Mouse (Mus musculus) lung, postnatal 10 days (tissue): Measurements from ENCODE around the gene Ptpn22.
"Not testable (repeated sequence)": the region's sequence is repeated elsewhere in the genome, so short reads cannot be mapped to it uniquely, and the experiment has no call there.

Source experiments
- DNase-seq: peaks from one replicate; pipeline ENCODE4 v3.0.0; 2021

Ptpn22 gene

GRCm38 (mm10) chr3:103858881-103859801 lies at the start of gene Ptpn22:
Ptpn22 (plus strand) TSS chr3:103859795.
- peak; percentile 15 for DNase-seq

DNA sequence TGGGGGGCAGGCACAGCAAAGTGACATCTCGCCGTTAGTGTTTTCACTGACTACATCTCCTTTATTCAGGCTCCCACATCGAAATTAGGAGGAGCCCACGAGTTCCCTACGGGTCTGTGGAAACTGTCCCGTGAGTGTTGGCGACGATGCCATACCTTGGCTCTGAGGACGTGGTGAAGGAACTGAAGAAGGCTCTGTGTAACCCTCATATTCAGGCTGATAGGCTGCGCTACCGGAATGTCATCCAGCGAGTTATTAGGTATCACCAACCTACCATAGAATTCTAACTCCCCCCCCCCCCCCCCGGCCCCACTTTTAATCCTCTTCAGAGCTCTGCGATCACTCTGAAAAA lies 49.8 kb upstream of the Ptpn22 start:
- DNase-seq = no peak

- no peak for DNase-seq
These were observed 48.6 kb upstream of the Ptpn22 start for GRCm38 (mm10) chr3:103810967-103811366.

DNA sequence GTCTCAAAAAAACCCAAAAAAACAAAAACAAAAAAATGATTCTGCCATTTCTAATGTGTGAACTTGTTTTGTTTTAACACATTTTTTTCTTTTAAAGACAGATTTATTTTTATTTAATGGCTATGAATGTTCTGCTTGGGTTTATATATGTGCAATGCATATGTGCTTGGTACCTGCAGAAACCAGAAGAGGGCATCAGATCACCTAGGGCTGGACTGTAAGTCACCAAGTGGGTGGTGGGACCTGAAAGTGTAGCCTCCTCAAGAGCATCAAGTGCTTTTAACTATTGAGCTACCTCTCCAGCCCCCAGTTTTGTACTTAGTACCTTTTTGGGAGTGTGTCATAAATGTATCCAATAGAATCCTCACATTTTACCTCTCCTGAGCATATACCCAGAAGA lies 32.0 kb upstream of the Ptpn22 start:
- no peak for DNase-seq

- no peak for DNase-seq
These were observed 30.6 kb upstream of the Ptpn22 start for GRCm38 (mm10) chr3:103829036-103829435.

DNA sequence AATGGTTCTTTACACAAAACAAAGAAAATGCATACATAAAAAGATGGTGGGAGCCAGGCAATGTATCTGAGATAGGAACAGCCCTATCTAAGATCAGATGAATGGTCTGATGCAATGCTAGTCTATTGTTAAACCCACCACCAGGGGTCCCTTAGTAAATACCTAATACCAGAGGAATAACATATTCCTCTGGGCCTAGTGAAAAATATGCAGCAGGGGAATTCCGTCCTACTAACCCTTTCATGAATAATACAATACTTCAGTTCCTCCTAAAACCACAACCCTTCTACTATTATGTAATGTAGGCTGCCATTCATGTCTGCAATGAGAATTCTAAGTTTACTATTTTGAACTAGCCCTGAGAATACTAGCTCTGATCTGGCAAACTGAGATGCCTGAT lies 28.9 kb upstream of the Ptpn22 start:
- DNase-seq = not testable (repeated sequence)

- DNase-seq = no peak
These were observed 28.4 kb upstream of the Ptpn22 start for GRCm38 (mm10) chr3:103831146-103831545.

GRCm38 (mm10) chr3:103832426-103832825 lies 27.2 kb upstream of the Ptpn22 start, which contains the start of gene Bcl2l15:
Bcl2l15 (plus strand) TSS chr3:103832601.
- no peak for DNase-seq

GRCm38 (mm10) chr3:103834001-103834400 lies 25.6 kb upstream of the Ptpn22 start:
- DNase-seq = no peak

DNA sequence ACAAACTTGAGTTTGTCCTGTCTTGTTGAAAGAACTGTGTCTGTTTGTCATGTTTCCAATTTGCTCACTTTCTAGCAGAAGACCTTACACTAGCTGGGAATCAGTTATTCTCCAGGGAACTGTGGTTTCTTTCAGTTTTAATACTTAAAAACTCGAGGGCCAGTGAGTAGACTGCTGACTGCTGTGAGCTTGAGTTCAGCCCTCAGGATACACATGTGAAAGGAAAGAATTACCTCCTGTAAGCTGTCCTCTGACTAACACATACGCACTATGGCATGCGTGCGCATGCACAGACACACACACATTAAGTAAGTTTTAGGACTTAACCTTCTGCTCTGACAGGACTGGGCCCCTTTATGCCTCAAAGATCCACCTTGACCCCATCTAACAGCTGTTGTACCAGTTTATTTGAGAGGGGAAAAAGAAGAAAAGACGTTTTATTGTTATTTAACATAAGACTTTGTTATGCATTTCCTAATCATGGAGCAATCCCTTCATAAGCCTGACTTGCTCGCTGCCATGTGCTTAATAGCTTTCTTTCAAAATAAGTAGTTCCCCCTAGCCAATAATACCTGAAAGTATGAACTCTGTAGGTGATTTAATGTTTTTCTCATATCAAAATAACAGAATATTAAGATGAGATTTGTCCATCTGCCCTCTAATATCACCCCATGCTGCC lies 24.2 kb upstream of the Ptpn22 start:
- no peak for DNase-seq

DNA sequence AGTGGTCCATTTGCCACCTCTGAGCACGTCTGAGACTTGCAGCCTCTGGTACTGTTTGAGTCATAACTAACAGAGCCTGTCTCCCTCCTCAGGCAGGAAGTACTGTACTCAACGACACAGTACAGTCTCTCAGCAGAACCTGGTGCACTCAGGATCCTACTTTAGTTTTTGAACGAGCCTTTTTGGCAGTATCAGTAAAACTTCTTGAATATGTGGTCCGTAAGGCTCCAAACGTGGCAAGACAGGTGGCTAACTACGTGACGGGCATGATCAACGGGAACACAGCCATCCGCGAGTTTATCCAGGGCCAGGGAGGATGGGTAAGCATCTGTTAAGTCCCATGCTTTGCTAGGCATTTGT lies 23.7 kb upstream of the Ptpn22 start:
- no peak for DNase-seq

DNA sequence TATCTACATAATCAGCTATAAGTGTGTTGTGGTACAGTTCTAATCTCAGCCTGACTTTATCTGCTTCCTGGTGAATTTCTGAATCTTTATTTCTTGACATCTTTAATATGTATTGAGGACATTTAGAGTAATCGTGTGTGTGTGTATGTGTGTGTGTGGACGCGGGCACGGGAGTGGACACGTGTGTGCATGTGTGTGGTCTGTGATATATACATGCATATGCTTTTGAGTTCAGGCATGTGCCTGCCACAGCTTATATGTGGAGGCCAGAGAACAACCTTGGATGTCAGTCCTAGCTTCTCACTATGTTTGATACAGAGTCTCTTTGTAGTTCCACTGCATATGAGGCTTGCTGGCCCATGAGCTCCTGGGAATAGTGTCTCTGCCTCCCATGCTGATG lies 23.1 kb upstream of the Ptpn22 start:
- no peak for DNase-seq

DNA sequence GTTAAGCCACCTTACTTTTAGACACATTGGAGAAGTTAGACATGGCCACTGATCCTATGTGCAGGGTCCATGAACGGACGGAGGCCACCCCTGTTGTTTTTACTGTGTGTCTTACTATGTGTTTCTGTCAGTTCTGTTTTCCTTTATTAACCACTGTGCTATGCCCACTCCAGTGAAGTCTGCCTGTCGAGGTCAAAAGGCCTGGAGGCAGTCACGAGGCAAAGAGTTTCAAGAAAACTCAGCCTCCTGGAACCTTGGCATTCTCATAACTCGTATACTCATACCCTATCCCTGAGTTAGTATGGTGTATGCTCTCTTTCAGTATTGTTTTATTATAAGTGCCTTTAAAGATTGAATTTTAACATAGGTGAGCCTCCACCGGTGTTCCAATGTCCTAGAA lies 19.9 kb upstream of the Ptpn22 start:
- DNase-seq = no peak

- not testable (repeated sequence) for DNase-seq
These were observed 19.4 kb upstream of the Ptpn22 start for GRCm38 (mm10) chr3:103840195-103840594.

GRCm38 (mm10) chr3:103840946-103841345 lies 18.6 kb upstream of the Ptpn22 start:
- not testable (repeated sequence) for DNase-seq

DNA sequence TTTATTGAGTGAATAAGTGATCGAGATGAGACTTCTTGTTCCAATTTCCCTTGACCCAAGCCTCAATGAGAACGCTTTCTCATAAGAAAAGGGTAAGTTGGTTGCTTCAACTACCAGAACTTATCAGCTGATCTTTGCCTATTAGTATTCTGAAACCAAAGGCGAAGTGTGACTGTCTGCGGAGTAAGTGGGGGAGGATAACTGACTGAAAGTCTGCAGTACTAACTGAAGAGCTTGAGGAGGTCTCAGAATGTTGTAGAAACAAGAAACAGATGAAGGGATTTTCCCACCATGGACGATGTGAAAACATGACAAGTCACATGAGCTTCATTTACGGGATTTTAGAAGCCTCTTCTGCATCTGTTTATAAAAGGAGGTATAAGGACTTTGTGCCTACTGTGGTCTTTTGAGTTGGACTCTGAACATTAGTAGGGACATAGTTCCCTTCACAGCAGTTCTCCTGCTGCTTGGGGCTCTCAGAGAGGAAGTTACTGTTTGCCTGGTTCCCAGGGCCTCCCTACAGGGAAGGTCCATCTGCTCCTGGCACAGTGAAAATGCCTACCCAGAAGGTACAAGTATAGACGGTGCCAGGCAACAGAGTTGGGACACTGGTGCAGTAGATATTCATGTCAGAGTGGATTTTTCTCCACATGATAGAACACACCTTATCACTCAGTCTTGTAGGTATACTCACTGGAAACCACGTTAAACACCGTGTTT lies 8.8 kb upstream of the Ptpn22 start:
- DNase-seq = no peak

DNA sequence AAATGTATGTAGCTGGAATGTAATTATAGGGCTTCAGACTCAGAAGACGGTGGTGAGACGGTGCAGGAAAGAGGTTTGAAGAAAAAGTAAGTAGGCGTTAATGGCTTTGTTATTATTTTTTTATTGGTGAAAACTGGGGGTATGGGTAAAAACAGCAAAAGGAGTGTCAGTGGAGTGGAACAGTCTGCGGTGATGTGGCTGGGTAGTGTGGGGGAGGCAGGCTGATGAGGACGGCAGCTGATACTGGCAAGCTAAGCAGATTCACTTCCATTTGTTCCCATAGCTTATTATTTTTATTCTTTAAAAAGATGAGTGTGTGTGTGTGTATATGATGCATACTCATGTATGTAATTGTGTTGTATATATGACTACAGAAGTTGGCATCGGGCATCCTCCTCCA lies 8.1 kb upstream of the Ptpn22 start:
- no peak for DNase-seq

DNA sequence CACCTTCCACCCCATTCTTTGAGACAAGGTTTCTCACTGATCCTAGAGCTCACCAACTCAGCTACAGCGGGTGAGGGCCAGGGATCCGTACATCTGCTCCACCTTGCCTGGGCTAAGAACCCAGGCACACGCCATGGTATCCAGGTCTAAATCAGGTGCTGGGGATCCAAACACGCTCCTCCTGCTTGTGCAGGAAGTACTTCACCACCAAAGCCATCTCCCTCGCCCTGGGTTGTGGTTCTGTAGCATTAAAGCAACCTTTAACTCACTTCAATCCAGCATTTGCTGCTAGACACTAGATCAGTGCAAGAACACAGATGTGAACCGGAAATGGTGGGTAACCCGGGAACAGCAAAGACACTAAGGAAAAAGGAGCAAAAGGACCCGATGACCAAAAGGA lies 7.7 kb upstream of the Ptpn22 start:
- DNase-seq = no peak

DNA sequence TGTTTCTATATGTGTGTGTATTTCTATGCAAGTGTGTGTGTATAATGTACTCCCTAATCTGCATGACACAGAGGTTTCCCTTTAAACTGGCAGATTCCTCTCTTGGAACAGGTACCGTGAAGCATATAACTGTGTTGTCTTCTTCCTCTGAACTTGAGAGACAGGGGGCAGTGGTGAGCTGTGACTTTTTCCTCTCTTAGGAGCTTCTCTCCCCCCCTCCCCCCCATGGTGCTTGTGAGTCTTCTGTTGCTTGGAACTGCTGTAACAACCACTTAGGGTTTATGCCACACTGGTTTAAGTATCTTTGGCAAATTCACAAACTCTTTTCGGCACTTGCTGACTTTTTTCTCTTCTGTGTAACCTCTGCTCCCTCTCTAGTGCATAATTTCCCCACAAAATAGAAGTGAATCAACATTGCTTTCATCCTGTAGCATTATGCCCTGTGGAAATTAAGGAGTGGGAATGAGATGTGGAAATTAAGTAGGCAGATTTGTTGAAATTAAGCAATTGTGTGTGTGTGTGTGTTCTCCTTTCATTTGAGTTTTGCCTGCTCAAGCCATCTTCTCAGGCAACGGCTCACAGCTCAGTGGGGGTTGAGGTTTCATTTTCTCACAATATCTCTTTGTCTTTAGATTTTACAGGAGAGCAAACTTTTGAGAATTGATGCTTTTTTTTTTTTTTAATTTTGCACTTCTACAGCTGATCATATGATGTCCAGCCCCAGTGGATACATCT lies 6.9 kb upstream of the Ptpn22 start:
- peak; percentile 84 for DNase-seq

DNA sequence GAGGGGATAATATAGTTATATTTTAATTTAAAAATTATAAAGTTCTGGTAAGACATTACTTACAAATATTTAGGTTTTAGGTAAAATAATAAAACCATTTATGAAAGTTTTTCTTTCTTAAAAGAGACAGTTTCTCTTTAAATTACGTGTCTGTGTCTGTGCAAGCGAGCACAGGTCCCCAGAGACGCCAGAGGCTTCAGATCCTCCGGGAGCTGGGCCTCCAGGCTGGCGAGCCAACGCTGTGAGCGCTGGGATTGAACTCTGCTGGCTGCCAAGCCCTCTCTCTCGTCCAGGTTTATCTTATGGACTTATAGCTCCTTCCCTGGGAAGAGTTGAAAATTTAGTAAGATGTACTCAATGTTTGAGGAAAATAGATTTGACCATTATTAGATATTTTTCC lies 5.8 kb upstream of the Ptpn22 start:
- peak; percentile 7 for DNase-seq

DNA sequence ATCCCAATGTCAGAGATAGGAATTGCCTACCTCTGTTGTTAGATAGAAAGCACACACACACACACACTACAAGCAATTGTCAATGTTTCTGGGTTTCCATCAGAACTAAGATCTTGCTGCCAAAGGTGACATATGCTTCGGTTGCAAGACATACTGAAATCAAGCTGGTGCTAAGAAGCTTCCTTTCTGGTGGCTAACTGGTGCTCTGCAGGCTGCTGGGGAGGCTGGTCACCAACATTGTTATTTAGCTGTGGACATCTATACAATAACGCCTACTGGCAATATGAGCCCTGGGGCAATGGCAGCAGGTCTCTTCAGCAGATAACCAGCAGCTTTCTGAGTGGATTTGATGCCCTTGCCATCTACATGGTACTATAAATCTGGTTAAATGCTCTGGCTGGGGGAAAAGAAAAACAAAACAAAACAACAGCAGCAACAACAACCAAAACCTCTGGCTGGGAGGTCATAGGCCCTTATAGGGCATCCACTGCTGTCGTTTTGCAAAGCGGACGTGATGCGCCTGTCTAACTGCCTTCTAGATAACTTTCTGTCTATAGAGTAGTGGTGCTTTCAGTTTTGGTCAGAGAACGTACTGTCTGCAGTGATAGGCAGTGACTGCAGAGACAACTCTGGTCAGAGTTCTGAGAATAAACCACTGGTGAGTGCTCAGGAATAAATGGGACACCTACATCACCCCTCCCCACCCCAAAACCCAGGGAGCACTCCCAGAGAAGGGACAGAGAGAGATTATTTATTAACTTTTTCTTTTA lies 2.4 kb upstream of the Ptpn22 start:
- DNase-seq = no peak

DNA sequence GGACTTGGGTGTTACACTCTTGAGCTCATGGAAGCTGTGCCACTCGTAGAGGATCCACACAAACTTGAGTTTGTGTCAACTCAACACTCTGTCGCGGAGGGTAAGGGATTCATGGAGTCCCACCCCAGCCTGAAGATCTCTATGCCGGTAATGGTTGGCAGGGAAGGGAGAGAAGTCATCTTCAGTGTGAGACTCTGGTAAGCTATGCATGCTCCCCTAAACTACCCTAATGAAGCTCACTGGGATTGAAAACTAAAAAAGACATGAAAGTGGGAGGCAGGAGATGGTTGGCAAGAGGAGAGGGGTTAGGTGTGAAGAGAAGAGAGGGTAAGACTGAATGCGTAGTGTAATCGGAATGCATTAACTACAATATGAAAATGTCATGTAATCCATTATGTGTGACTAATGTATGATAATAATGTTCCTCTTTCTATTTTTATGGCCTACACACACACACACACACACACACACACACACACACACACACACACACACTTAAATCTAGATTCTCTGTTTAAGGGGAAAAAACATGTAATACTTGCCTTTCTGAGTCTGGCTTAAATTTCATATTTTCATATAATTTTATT lies 1.5 kb upstream of the Ptpn22 start:
- DNase-seq = no peak
